ENCODE assay signal across 7 mouse cellular contexts in genomic region chr13:23445561-23446320, GRCm38 (mm10). TPM values are rescaled to one million over a fixed set of nuclear protein-coding genes. Genes with fewer than 3 reads are reported as not detected.
A peak's percentile ranks its signal among the peaks of the same experiment; 100 is the strongest.
DNase-seq lines count a peak whose midpoint lies in the region; ATAC-seq and TF ChIP-seq lines count a peak whose summit lies in the region.

No protein-coding gene starts in this region.

- peak overlapping the region; percentile 98 for H3K27ac ChIP-seq in embryonic facial prominence, embryonic 12.5 days
- H3K27ac ChIP-seq in kidney, adult 2 months (ENCODE audit: insufficient read depth, low read depth, low read length): peak overlapping the region; percentile 59
- peak overlapping the region; percentile 99 for H3K27ac ChIP-seq in limb, embryonic 12.5 days
- H3K27ac ChIP-seq in midbrain, embryonic 14.5 days (replicated peaks; ENCODE audit: low read depth, low read length): peak overlapping the region; percentile 97

- peak overlapping the region; percentile 59 for H3K4me2 ChIP-seq in embryonic facial prominence, embryonic 12.5 days (replicated peaks)
- peak overlapping the region; percentile 62 for H3K4me2 ChIP-seq in limb, embryonic 12.5 days
- H3K4me2 ChIP-seq in midbrain, embryonic 14.5 days (ENCODE audit: low read length): peak overlapping the region; percentile 70

- TF ChIP-seq CTCF in kidney, adult 2 months (conservative IDR thresholded peaks at IDR 0.05; ENCODE audit: insufficient read depth, insufficient read length, low read depth, low read length): no peak

- DNase-seq in adrenal gland, adult 8-10 months: peak; percentile 86
- DNase-seq in heart, adult 18-20 months: peak; percentile 88 to 98
- peak; percentile 95 for DNase-seq in kidney, adult 2 months
- peak; percentile 97 for DNase-seq in midbrain, embryonic 14.5 days
- peak; percentile 93 for DNase-seq in spleen, adult 12 weeks (ENCODE audit: low spot score)

- peak overlapping the region; percentile 66 for H3K4me3 ChIP-seq in embryonic facial prominence, embryonic 12.5 days
- peak overlapping the region; percentile 57 for H3K4me3 ChIP-seq in kidney, adult 2 months (ENCODE audit: insufficient read depth, low read depth, low read length)
- H3K4me3 ChIP-seq in limb, embryonic 12.5 days (replicated peaks): peak overlapping the region; percentile 70
- H3K4me3 ChIP-seq in midbrain, embryonic 14.5 days (replicated peaks; ENCODE audit: low read depth, low read length): peak overlapping the region; percentile 62

- WGBS in embryonic facial prominence, embryonic 12.5 days: under 1% methylated on average over 55 of the region's 55 CpGs
- under 1% methylated on average over 55 of the region's 55 CpGs for WGBS in kidney, adult 2 months
- under 1% methylated on average over 55 of the region's 55 CpGs for WGBS in limb, embryonic 12.5 days
- under 1% methylated on average over 55 of the region's 55 CpGs for WGBS in midbrain, embryonic 14.5 days

- H3K9ac ChIP-seq in embryonic facial prominence, embryonic 12.5 days: peak overlapping the region; percentile 73
- H3K9ac ChIP-seq in limb, embryonic 12.5 days (replicated peaks): peak overlapping the region; percentile 86
- peak overlapping the region; percentile 86 for H3K9ac ChIP-seq in midbrain, embryonic 14.5 days (replicated peaks; ENCODE audit: low read length)

- H3K27me3 ChIP-seq in embryonic facial prominence, embryonic 12.5 days: no peaks in the 10 kb centered on the region
- H3K27me3 ChIP-seq in kidney, adult 2 months (replicated peaks; ENCODE audit: control insufficient read depth, insufficient read depth, low read length): no peaks in the 10 kb centered on the region
- H3K27me3 ChIP-seq in limb, embryonic 12.5 days: no peaks in the 10 kb centered on the region
- H3K27me3 ChIP-seq in midbrain, embryonic 14.5 days (ENCODE audit: control insufficient read depth, insufficient read depth, low read length): no peaks in the 10 kb centered on the region

- TF ChIP-seq POLR2A in kidney, adult 2 months (IDR thresholded peaks at IDR 0.05; ENCODE audit: low read depth, low read length): no peak

- peaks cover 7% of the 10 kb centered on the region; the same call in 1 of the 2 replicates for H3K4me1 ChIP-seq in embryonic facial prominence, embryonic 12.5 days
- peaks cover 3% of the 10 kb centered on the region; the same call in 1 of the 2 replicates for H3K4me1 ChIP-seq in kidney, adult 2 months (ENCODE audit: control insufficient read depth, insufficient read depth, low read length)
- peaks cover 7% of the 10 kb centered on the region; the same call in 1 of the 2 replicates for H3K4me1 ChIP-seq in limb, embryonic 12.5 days (replicated peaks)
- H3K4me1 ChIP-seq in midbrain, embryonic 14.5 days (ENCODE audit: control insufficient read depth, insufficient read depth, low read length): peaks cover 15% of the 10 kb centered on the region

- H3K9me3 ChIP-seq in embryonic facial prominence, embryonic 12.5 days: no peaks in the 10 kb centered on the region
- H3K9me3 ChIP-seq in limb, embryonic 12.5 days: no peaks in the 10 kb centered on the region
- no peaks in the 10 kb centered on the region for H3K9me3 ChIP-seq in midbrain, embryonic 14.5 days (ENCODE audit: control insufficient read depth, low read length)

- ATAC-seq in embryonic facial prominence, embryonic 12.5 days (ENCODE audit: insufficient number of reproducible peaks, insufficient read depth, low FRiP score, low TSS enrichment): peak; percentile 90
- ATAC-seq in limb, embryonic 12.5 days (ENCODE audit: insufficient number of reproducible peaks, insufficient read depth, low FRiP score, low TSS enrichment, low read depth): peak; percentile 92
- ATAC-seq in midbrain, embryonic 14.5 days (ENCODE audit: low FRiP score, low TSS enrichment): peak; percentile 93

- no peaks in the 10 kb centered on the region for H3K36me3 ChIP-seq in embryonic facial prominence, embryonic 12.5 days
- H3K36me3 ChIP-seq in kidney, adult 2 months (ENCODE audit: control insufficient read depth, insufficient read depth, low read length): no peaks in the 10 kb centered on the region
- no peaks in the 10 kb centered on the region for H3K36me3 ChIP-seq in limb, embryonic 12.5 days
- H3K36me3 ChIP-seq in midbrain, embryonic 14.5 days (ENCODE audit: control insufficient read depth, insufficient read depth, low read length): no peaks in the 10 kb centered on the region

RNA-seq across cellular contexts. Expression of gene Btn1a1, which starts 20.0 kb away (rescaled TPM):
- total RNA-seq in adrenal gland, adult 8-10 months (2022): not detected
- 0.10 and 0.20 TPM in 2 replicates for polyA plus RNA-seq in embryonic facial prominence, embryonic 12.5 days (2016; fragmentation: Nextera tagmentation; extraction: Ambion mirVana)
- not detected for total RNA-seq in heart, adult 18-20 months (2021)
- not detected in 2 replicates for polyA plus RNA-seq in kidney, adult 2 months (2012; rRNA removed)
- 0.10 and 0.12 TPM in 2 replicates for polyA plus RNA-seq in limb, embryonic 12.5 days (2016; fragmentation: Nextera tagmentation; extraction: Ambion mirVana)
- polyA plus RNA-seq in midbrain, embryonic 14.5 days (2014; fragmentation: Nextera tagmentation; extraction: Ambion mirVana): 0.09 TPM in 1 of 2 replicates, not detected in the other

RNA-seq across cellular contexts. Expression of gene Abt1, which starts 22.1 kb away (rescaled TPM):
- total RNA-seq in adrenal gland, adult 8-10 months (2022): 1 to 10 TPM; 6.5 to 7.8 (median 7.1) TPM
- polyA plus RNA-seq in embryonic facial prominence, embryonic 12.5 days (2016; fragmentation: Nextera tagmentation; extraction: Ambion mirVana): 12.9 and 13.9 TPM in 2 replicates
- total RNA-seq in heart, adult 18-20 months (2021): 1 to 10 TPM; 4.6 to 4.7 TPM
- polyA plus RNA-seq in kidney, adult 2 months (2012; rRNA removed): 3.3 and 3.9 TPM in 2 replicates
- 14.4 and 15.2 TPM in 2 replicates for polyA plus RNA-seq in limb, embryonic 12.5 days (2016; fragmentation: Nextera tagmentation; extraction: Ambion mirVana)
- 9.3 and 9.9 TPM in 2 replicates for polyA plus RNA-seq in midbrain, embryonic 14.5 days (2014; fragmentation: Nextera tagmentation; extraction: Ambion mirVana)

RNA-seq across cellular contexts. Expression of gene Btn2a2, which starts 42.9 kb away (rescaled TPM):
- total RNA-seq in adrenal gland, adult 8-10 months (2022): not detected
- polyA plus RNA-seq in embryonic facial prominence, embryonic 12.5 days (2016; fragmentation: Nextera tagmentation; extraction: Ambion mirVana): 1.6 TPM in 2 replicates
- not detected for total RNA-seq in heart, adult 18-20 months (2021)
- polyA plus RNA-seq in kidney, adult 2 months (2012; rRNA removed): not detected in 2 replicates
- 1.8 and 1.9 TPM in 2 replicates for polyA plus RNA-seq in limb, embryonic 12.5 days (2016; fragmentation: Nextera tagmentation; extraction: Ambion mirVana)
- polyA plus RNA-seq in midbrain, embryonic 14.5 days (2014; fragmentation: Nextera tagmentation; extraction: Ambion mirVana): not detected in 2 replicates

Comparison
In these comparisons a context has a peak if more than half of its experiments do, and no peak if none do; other contexts are left out.
1. Peak in every context shown above with its lines: DNase-seq, ATAC-seq, H3K4me3 ChIP-seq and H3K27ac ChIP-seq.